In the genomic region with DNA sequence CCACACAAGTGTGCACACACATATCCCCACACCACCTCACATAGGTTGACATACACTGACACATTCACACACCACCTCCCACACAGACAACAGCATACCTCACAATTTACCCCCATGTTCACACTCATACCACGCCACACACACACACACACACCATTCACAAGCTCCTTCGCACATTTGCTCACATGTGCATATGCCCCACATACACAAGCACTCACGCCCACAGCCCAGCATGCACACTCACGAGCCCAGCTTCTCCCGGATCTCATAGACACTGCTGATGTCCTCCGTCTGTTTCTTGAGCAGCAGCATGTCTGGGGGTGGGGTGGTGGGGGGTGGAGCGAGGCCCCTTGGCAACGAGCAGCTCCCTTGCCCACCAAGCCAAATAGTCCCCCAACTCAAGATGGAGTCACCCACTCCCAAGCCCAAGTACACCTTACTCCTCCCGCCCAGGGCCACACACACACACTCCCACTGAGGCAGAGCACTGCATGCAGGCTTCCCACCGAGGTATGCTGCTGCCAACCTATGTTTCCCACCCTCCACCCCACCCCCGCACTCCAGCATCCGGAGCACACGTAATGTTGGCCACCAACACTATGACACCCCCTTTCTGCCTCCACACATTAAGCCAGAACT, we compare ENCODE assay signal across 8 mouse cellular contexts. TPM values are rescaled to one million over a fixed set of nuclear protein-coding genes. Genes with fewer than 3 reads are reported as not detected.
A peak's percentile ranks its signal among the peaks of the same experiment; 100 is the strongest.
DNase-seq lines count a peak whose midpoint lies in the region; ATAC-seq and TF ChIP-seq lines count a peak whose summit lies in the region.

No protein-coding gene starts in this region.

- TF ChIP-seq CTCF in midbrain, postnatal 0 days (IDR thresholded peaks at IDR 0.05): no peak

- peak; percentile 14; the same call in 1 of the 2 replicates for ATAC-seq in kidney, embryonic 16.5 days (ENCODE audit: low FRiP score, low TSS enrichment)
- ATAC-seq in embryonic facial prominence, embryonic 12.5 days (ENCODE audit: insufficient number of reproducible peaks, insufficient read depth, low FRiP score, low TSS enrichment): peak; percentile 53; the same call in 1 of the 2 replicates
- peak; percentile 51 for ATAC-seq in hindbrain, embryonic 12.5 days (ENCODE audit: low FRiP score)
- ATAC-seq in midbrain, postnatal 0 days (ENCODE audit: low FRiP score): peak; percentile 57

- H3K4me3 ChIP-seq in kidney, embryonic 16.5 days (ENCODE audit: low read length): peak overlapping the region; percentile 50
- H3K4me3 ChIP-seq in embryonic facial prominence, embryonic 12.5 days: peak overlapping the region; percentile 45
- peak overlapping the region; percentile 42 for H3K4me3 ChIP-seq in hindbrain, embryonic 12.5 days
- peak overlapping the region; percentile 38 for H3K4me3 ChIP-seq in midbrain, postnatal 0 days (ENCODE audit: low read depth, low read length)

- no peaks in the 10 kb centered on the region for H3K36me3 ChIP-seq in kidney, embryonic 16.5 days (ENCODE audit: insufficient read depth, low read length)
- no peaks in the 10 kb centered on the region for H3K36me3 ChIP-seq in embryonic facial prominence, embryonic 12.5 days
- no peaks in the 10 kb centered on the region for H3K36me3 ChIP-seq in hindbrain, embryonic 12.5 days
- H3K36me3 ChIP-seq in midbrain, postnatal 0 days (ENCODE audit: insufficient read depth, low read length): no peaks in the 10 kb centered on the region

- intact Hi-C loops in gastrocnemius, postnatal 14 days (cut with DNase I; ENCODE audit: low total_unique reads): loop anchor here (5.0 kb wide), 1 partner anchor 87 kb away; no protein-coding TSS in a partner anchor

- no peaks in the 10 kb centered on the region; the same call in 1 of the 2 replicates for H3K27me3 ChIP-seq in kidney, embryonic 16.5 days (ENCODE audit: insufficient read depth, low read length)
- no peaks in the 10 kb centered on the region for H3K27me3 ChIP-seq in embryonic facial prominence, embryonic 12.5 days
- no peaks in the 10 kb centered on the region; the same call in 1 of the 2 replicates for H3K27me3 ChIP-seq in hindbrain, embryonic 12.5 days
- no peaks in the 10 kb centered on the region for H3K27me3 ChIP-seq in midbrain, postnatal 0 days (ENCODE audit: insufficient read depth, low read length)

- WGBS in kidney, embryonic 16.5 days: 52% methylated on average over 13 of the region's 13 CpGs
- 69% methylated on average over 13 of the region's 13 CpGs for WGBS in embryonic facial prominence, embryonic 12.5 days
- 61% methylated on average over 13 of the region's 13 CpGs for WGBS in hindbrain, embryonic 12.5 days
- WGBS in midbrain, postnatal 0 days: 46% methylated on average over 13 of the region's 13 CpGs

- no peaks in the 10 kb centered on the region for H3K9me3 ChIP-seq in kidney, embryonic 16.5 days (ENCODE audit: low read length)
- H3K9me3 ChIP-seq in embryonic facial prominence, embryonic 12.5 days: no peaks in the 10 kb centered on the region
- no peaks in the 10 kb centered on the region for H3K9me3 ChIP-seq in hindbrain, embryonic 12.5 days (replicated peaks)
- no peaks in the 10 kb centered on the region for H3K9me3 ChIP-seq in midbrain, postnatal 0 days (ENCODE audit: low read length)

- H3K4me1 ChIP-seq in kidney, embryonic 16.5 days (ENCODE audit: insufficient read depth, low read length): no peaks in the 10 kb centered on the region
- no peaks in the 10 kb centered on the region for H3K4me1 ChIP-seq in embryonic facial prominence, embryonic 12.5 days
- H3K4me1 ChIP-seq in hindbrain, embryonic 12.5 days: peaks cover 10% of the 10 kb centered on the region
- no peaks in the 10 kb centered on the region for H3K4me1 ChIP-seq in midbrain, postnatal 0 days (ENCODE audit: insufficient read depth, low read length)

- peak overlapping the region; percentile 79 for H3K4me2 ChIP-seq in kidney, embryonic 16.5 days (replicated peaks; ENCODE audit: low read depth, low read length)
- H3K4me2 ChIP-seq in embryonic facial prominence, embryonic 12.5 days (replicated peaks): peak overlapping the region; percentile 74
- peak overlapping the region; percentile 62 for H3K4me2 ChIP-seq in hindbrain, embryonic 12.5 days (replicated peaks)
- H3K4me2 ChIP-seq in midbrain, postnatal 0 days (ENCODE audit: low read depth, low read length, poor library complexity, severe bottlenecking): peak overlapping the region; percentile 49

- no peak overlapping the region for H3K9ac ChIP-seq in kidney, embryonic 16.5 days (replicated peaks; ENCODE audit: low read length)
- H3K9ac ChIP-seq in embryonic facial prominence, embryonic 12.5 days: no peak overlapping the region
- no peak overlapping the region; the same call in 1 of the 2 replicates for H3K9ac ChIP-seq in hindbrain, embryonic 12.5 days
- peak overlapping the region; percentile 40 for H3K9ac ChIP-seq in midbrain, postnatal 0 days (replicated peaks; ENCODE audit: low read length, poor library complexity, severe bottlenecking)

- DNase-seq in kidney, postnatal 36 days: no peak
- no peak for DNase-seq in midbrain, postnatal 0 days (ENCODE audit: low spot score)
- DNase-seq in embryo, embryonic 9.5 days (ENCODE audit: extremely low spot score): no peak
- no peak for DNase-seq in gastrocnemius, postnatal 14 days
- DNase-seq in adrenal gland, postnatal 14 days: no peak

- H3K27ac ChIP-seq in kidney, embryonic 16.5 days (ENCODE audit: low read length): no peak overlapping the region
- H3K27ac ChIP-seq in embryonic facial prominence, embryonic 12.5 days: no peak overlapping the region
- H3K27ac ChIP-seq in hindbrain, embryonic 12.5 days: no peak overlapping the region
- H3K27ac ChIP-seq in midbrain, postnatal 0 days (ENCODE audit: low read depth, low read length): peak overlapping the region; percentile 64

RNA-seq across cellular contexts. Expression of gene Pnck, which starts 0.9 kb away (rescaled TPM):
- polyA plus RNA-seq in kidney, embryonic 16.5 days (2015; fragmentation: Nextera tagmentation; extraction: Ambion mirVana): 15.8 and 20.6 TPM in 2 replicates
- 13.1 and 13.5 TPM in 2 replicates for polyA plus RNA-seq in embryonic facial prominence, embryonic 12.5 days (2016; fragmentation: Nextera tagmentation; extraction: Ambion mirVana)
- polyA plus RNA-seq in hindbrain, embryonic 12.5 days (2016; fragmentation: Nextera tagmentation; extraction: Ambion mirVana): 31.3 and 34.8 TPM in 2 replicates
- 89.4 and 136 TPM in 2 replicates for total RNA-seq in midbrain, postnatal 0 days (2014; rRNA removed)
- polyA plus RNA-seq in midbrain, postnatal 0 days (2015; fragmentation: Nextera tagmentation; extraction: Ambion mirVana): 159 and 172 TPM in 2 replicates
- total RNA-seq in gastrocnemius, postnatal 14 days (2021): 10 to 100 TPM; 15.4 to 16.3 TPM
- total RNA-seq in adrenal gland, postnatal 14 days (2021): 6.1 and 8.4 TPM in 2 replicates

RNA-seq across cellular contexts. Expression of gene Slc6a8, which starts 13.9 kb away (rescaled TPM):
- 7.0 and 8.7 TPM in 2 replicates for polyA plus RNA-seq in kidney, embryonic 16.5 days (2015; fragmentation: Nextera tagmentation; extraction: Ambion mirVana)
- 8.3 and 9.0 TPM in 2 replicates for polyA plus RNA-seq in embryonic facial prominence, embryonic 12.5 days (2016; fragmentation: Nextera tagmentation; extraction: Ambion mirVana)
- polyA plus RNA-seq in hindbrain, embryonic 12.5 days (2016; fragmentation: Nextera tagmentation; extraction: Ambion mirVana): 6.6 and 7.7 TPM in 2 replicates
- 49.5 and 69.4 TPM in 2 replicates for total RNA-seq in midbrain, postnatal 0 days (2014; rRNA removed)
- polyA plus RNA-seq in midbrain, postnatal 0 days (2015; fragmentation: Nextera tagmentation; extraction: Ambion mirVana): 6.0 and 6.6 TPM in 2 replicates
- total RNA-seq in gastrocnemius, postnatal 14 days (2021): 10 to 100 TPM; 55.5 to 58.5 TPM
- total RNA-seq in adrenal gland, postnatal 14 days (2021): 38.8 and 42.2 TPM in 2 replicates

RNA-seq across cellular contexts. Expression of gene Dusp9, which starts 19.8 kb away (rescaled TPM):
- 28.9 and 30.5 TPM in 2 replicates for polyA plus RNA-seq in kidney, embryonic 16.5 days (2015; fragmentation: Nextera tagmentation; extraction: Ambion mirVana)
- 23.2 and 23.7 TPM in 2 replicates for polyA plus RNA-seq in embryonic facial prominence, embryonic 12.5 days (2016; fragmentation: Nextera tagmentation; extraction: Ambion mirVana)
- 7.8 TPM in 2 replicates for polyA plus RNA-seq in hindbrain, embryonic 12.5 days (2016; fragmentation: Nextera tagmentation; extraction: Ambion mirVana)
- 1.4 and 2.1 TPM in 2 replicates for total RNA-seq in midbrain, postnatal 0 days (2014; rRNA removed)
- 0.39 and 0.68 TPM in 2 replicates for polyA plus RNA-seq in midbrain, postnatal 0 days (2015; fragmentation: Nextera tagmentation; extraction: Ambion mirVana)
- total RNA-seq in gastrocnemius, postnatal 14 days (2021): not detected
- total RNA-seq in adrenal gland, postnatal 14 days (2021): 0.30 and 0.74 TPM in 2 replicates

RNA-seq across cellular contexts. Expression of gene Bcap31, which starts 56.9 kb away (rescaled TPM):
- 276 and 282 TPM in 2 replicates for polyA plus RNA-seq in kidney, embryonic 16.5 days (2015; fragmentation: Nextera tagmentation; extraction: Ambion mirVana)
- 164 and 171 TPM in 2 replicates for polyA plus RNA-seq in embryonic facial prominence, embryonic 12.5 days (2016; fragmentation: Nextera tagmentation; extraction: Ambion mirVana)
- 132 and 136 TPM in 2 replicates for polyA plus RNA-seq in hindbrain, embryonic 12.5 days (2016; fragmentation: Nextera tagmentation; extraction: Ambion mirVana)
- 48.7 and 58.1 TPM in 2 replicates for total RNA-seq in midbrain, postnatal 0 days (2014; rRNA removed)
- 133 and 134 TPM in 2 replicates for polyA plus RNA-seq in midbrain, postnatal 0 days (2015; fragmentation: Nextera tagmentation; extraction: Ambion mirVana)
- 10 to 100 TPM; 60.5 to 68.8 TPM for total RNA-seq in gastrocnemius, postnatal 14 days (2021)
- 208 and 230 TPM in 2 replicates for total RNA-seq in adrenal gland, postnatal 14 days (2021)

RNA-seq across cellular contexts. Expression of gene Abcd1, which starts 57.3 kb away (rescaled TPM):
- 16.2 and 17.4 TPM in 2 replicates for polyA plus RNA-seq in kidney, embryonic 16.5 days (2015; fragmentation: Nextera tagmentation; extraction: Ambion mirVana)
- polyA plus RNA-seq in embryonic facial prominence, embryonic 12.5 days (2016; fragmentation: Nextera tagmentation; extraction: Ambion mirVana): 14.9 and 15.1 TPM in 2 replicates
- 12.7 and 14.0 TPM in 2 replicates for polyA plus RNA-seq in hindbrain, embryonic 12.5 days (2016; fragmentation: Nextera tagmentation; extraction: Ambion mirVana)
- 16.7 and 19.2 TPM in 2 replicates for total RNA-seq in midbrain, postnatal 0 days (2014; rRNA removed)
- 7.9 and 9.0 TPM in 2 replicates for polyA plus RNA-seq in midbrain, postnatal 0 days (2015; fragmentation: Nextera tagmentation; extraction: Ambion mirVana)
- total RNA-seq in gastrocnemius, postnatal 14 days (2021): 10 to 100 TPM; 22.2 to 22.9 TPM
- total RNA-seq in adrenal gland, postnatal 14 days (2021): 28.3 and 30.6 TPM in 2 replicates
